Mouse (Mus musculus): Measurements from ENCODE around the gene Cma1. TPM values are rescaled to one million over a fixed set of nuclear protein-coding genes. Genes with fewer than 3 reads are reported as not detected.
"Not testable (repeated sequence)": the region's sequence is repeated elsewhere in the genome, so short reads cannot be mapped to it uniquely, and the experiment has no call there.

The Cma1 gene
- total RNA-seq (2022): 1 to 10 TPM in 3 of 4 experiments, under 1 TPM in 1; 0.99 to 3.0 (median 1.8) TPM

DNA sequence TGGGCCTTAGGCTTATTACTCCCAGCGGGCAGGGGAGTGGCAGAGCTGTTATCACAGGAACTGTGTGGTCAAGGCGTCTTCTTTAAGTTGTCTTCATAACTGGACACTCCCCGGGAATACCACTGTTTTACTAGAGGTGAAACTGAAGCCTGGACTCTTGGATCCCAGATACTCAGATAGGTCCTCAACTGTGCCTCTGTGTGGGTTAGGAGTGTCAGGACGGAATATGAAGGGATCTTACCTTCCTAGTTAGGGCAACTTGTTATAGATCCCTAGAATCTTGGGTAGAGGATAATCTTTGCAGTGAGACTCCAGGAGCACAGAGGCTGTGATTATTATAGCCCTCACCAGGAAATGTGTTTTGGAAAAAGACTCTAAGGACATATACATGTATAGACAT lies at the start of gene Cma1:
Gene Cma1, minus strand, starts transcription at position 101 of the 400 bp plus-strand sequence.
- no peak for DNase-seq

- DNase-seq: not testable (repeated sequence)
Observed at GRCm38 (mm10) chr14:55987464-55987863, 43.0 kb upstream of the Cma1 start.

DNA sequence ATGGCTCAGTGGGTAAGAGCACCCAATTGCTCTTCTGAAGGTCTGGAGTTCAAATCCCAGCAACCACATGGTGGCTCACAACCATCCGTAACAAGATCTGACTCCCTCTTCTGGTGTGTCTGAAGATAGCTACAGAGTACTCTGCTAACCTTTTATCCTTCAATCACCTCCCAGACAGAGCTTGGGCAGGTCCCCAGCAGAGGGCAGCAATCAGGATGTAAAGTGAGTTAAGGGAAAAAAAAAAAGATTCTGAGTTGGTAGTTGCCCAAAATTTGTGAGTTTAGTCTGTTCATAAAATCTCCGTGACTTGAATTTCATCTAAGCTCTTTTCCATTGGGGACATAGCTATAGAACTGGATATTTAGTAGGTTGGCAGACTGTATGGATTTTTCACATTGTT lies 19.4 kb upstream of the Cma1 start:
- not testable (repeated sequence) for DNase-seq

DNA sequence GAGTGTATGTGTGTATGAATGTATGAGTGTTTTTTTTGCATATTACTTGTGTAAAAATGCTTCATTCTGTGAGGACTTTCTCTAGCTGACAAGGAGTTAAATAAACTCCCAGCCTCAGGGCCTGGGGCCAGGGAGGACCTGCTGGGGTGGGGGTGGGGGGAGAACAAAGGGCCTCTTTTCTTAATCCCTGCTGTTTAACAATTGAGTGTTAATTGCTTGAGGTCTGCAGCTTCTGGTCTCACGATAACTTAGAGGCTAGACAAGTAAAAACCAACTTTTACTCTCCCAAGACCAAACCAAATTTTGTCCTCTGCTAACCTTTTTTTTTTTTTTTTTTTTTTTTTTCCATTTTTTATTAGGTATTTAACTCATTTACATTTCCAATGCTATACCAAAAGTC lies 18.8 kb upstream of the Cma1 start:
- DNase-seq: no peak

DNA sequence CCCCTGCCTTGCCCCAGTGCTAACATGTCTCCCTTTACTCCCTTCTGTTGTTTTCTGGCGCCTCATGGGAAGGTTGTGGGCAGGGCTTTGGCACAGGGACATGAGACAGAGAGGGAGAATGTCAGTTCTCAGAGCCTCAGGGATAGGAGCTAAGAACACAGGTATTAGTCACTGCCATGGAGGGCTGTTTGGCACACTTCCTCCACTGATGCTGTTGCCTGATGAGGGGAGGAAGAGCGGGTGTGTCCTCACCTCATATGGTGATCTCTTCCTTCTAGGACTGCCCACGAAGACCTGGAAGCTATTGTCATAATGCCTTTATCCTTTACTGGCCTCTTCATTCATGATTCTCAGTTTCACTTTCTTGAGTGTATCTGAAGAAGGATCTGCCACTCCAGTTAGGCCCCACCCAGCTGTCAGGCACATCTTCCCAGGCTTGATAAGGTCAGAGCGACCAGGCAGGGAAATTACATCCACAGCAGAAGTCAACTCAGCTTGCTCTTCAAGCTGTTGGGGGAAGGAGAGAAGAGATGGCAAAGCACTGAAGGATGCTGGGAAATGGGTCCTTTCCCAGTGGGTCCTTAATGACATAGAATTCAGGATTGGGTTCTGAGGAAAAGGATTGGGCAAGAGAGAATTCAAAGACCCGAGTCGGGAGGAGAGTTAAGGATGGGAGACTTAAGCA lies 6.0 kb upstream of the Cma1 start, which contains the start of gene Cma2:
Gene Cma2, plus strand, starts transcription at position 635 of the 685 bp plus-strand sequence.
- no peak for DNase-seq

DNA sequence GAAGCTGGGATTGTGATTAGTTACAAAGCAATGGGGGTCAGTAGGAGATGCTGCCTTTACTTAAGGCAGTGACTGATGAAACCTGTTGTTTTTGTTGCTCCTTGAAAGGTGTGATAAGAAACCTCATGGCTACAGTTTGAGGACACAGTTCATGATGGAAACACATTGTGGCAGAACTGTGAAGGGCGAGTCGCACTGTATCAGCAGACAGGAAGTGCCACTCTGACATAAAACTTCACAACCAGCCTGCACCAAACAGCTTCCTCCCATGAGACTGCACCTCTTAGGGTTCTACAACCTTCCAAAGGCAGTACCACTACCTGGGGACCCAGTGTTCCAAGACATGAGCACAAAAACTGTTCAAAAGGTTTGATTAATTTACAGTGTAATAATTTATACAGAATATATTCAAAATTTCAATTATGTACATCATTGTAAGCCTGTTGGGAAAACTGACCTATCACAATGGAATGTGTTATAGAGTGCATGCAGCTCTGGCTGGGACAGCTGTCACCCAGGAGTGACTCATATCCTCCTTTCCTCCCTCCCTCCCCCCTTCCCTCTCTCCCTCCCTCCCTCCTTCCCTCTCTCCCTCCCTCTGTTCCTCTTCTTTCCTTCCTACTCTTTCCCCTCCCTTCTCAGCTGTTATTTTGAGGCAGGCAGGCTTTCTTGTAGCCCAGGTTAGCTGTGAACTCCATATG lies 1.9 kb upstream of the Cma1 start:
- DNase-seq: no peak

- no peak for DNase-seq
Observed at GRCm38 (mm10) chr14:55943601-55944000, 874 bp downstream of the Cma1 start.

- DNase-seq: no peak
Observed at GRCm38 (mm10) chr14:55940070-55940800, 4.2 kb downstream of the Cma1 start.

DNA sequence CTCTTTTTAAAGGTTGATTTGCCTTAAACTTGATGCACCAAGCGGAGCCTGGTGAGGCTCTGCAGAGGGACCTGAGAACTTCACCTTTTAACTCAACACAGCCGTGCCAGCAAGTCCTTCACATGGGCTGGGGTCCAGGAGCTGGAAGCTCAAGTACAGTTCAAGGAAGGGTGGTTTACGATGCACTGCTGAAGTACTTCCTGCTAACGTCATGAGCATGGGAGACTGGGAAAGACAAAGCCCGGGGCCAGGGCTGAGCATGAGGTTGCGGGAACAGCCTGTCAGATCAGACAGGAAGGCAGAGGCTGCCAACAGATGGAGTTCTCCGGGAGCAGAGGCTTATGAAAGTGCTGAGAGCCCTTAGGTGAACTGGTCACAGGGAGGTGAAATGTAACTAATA lies 10.9 kb downstream of the Cma1 start:
- peak; percentile 2 for DNase-seq

DNA sequence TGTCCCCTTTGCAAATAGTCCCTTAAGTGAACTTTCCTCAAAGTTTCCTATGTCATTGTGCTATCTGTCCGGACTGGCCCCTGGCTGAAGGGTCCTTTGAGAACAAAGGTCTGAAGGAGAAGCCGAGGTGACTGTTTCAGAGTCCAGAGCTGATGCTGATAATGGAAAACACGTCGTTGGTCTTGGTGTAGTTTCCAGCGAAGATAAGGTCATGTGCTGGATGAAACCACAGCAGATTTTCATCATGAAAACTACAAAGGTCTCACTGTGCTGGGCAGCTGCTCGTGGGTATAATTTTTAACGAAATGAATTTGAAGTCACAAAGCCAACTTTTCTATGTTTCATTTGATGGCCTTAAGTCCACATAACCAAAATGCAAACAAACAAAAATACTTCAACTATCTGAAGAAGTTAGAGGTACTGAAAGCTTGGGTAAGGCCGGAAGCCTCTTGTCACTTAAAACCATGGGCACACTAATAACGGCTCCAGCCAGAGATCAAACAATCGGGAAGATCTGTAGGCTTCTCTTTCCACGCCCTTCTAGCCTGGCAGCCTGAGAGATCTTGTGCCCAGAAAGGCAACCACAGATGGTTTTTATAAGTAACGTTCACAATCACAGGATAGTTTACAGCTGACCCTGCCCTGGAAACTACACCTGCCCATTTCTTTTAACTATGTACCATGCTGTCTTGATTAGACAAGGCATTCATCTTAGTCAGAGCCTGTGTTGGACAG lies 15.0 kb downstream of the Cma1 start:
- DNase-seq: no peak

- no peak for DNase-seq
Observed at GRCm38 (mm10) chr14:55926847-55927246, 17.6 kb downstream of the Cma1 start.

DNA sequence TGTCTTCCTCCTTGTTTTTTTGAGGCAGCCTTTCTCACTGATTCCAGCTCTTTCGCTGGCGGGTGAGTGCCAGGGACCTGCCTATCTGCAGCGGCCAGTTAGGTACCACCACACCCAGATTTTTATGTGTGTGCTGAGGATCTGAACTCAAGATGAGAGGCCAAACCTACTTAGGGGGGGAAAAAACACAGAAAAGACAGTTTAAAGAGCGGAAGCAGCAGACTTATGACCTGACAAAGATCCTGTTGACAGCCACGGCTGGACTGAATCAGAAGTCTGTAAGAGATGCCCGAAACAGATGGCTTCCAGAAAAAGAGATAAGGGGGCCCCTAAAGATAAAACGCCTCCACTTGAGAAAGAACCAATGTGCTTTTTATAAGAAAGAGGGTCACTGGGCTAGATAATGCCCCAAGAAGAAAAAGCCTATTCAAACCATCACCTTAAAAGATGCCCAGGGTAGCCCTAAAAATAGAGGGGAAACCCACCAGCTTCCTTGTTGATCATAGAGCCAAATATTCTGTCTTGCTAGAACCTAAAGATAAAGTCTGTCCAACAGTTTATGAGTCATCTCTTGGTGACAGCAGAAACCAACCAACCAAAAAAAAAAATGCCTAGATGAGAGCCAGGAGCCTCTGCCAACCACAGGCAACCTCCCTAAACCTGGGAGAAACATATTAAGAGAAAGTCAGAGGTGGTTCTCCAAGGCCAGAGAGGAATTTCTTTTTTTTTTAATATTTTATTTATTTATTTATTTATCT lies 21.8 kb downstream of the Cma1 start:
- DNase-seq: no peak

GRCm38 (mm10) chr14:55918240-55919082 lies 26.0 kb downstream of the Cma1 start:
- peak; percentile 38 for DNase-seq

DNA sequence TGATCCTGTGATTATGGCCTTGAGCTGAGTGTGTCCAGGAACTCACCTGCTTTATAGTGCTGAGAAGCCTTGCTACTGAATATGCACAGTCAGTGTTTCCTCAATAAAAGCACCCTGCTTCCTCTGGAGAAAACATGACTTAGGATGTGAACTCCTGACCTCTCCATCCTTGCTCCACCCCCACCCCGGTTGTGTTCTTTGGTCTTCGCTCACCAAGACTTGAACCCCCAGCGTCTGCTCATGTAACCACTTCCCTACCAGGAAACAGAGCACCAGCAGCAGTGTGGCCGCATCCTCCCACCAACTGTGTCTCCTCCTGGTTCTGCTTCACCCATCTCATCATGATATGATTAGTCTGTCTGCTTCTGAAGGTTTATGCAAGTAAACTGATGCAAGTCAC lies 31.1 kb downstream of the Cma1 start:
- DNase-seq: no peak

DNA sequence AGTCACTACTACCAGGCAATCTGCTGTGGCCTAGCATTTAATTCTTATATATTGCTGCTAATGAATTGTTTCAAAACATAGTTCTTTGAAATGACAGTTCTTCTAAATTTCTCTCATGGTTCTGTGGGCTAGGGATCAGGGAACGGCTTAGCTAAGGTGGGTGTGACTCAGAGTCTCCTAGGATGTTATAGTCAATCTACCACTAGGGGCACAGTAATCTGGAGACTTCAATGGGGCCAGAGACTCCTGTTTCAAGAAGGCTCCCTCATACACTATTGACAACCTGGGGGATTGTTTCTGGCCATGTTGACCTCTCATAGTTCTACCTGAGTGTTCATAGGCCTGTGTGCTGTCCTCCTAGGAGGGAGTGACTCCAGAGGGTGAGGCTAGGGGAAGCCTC lies 39.0 kb downstream of the Cma1 start:
- no peak for DNase-seq

DNA sequence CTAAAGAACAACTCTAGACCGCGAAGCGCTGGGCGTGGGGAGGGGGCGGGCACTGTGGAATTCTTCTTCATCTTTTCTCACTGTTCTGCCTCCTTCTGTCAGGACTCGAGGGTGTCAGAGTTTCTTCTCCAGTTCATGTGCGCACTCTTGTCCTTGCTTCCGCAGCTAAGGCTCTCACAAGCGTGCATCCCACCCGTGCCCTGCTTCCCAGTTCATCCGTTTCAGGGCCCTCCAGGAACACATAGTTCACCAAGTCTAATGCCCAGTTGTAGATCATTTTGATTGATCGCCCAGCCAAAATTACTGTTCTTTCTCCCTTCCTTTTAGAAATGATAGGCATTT lies 44.1 kb downstream of the Cma1 start:
- DNase-seq: no peak

DNA sequence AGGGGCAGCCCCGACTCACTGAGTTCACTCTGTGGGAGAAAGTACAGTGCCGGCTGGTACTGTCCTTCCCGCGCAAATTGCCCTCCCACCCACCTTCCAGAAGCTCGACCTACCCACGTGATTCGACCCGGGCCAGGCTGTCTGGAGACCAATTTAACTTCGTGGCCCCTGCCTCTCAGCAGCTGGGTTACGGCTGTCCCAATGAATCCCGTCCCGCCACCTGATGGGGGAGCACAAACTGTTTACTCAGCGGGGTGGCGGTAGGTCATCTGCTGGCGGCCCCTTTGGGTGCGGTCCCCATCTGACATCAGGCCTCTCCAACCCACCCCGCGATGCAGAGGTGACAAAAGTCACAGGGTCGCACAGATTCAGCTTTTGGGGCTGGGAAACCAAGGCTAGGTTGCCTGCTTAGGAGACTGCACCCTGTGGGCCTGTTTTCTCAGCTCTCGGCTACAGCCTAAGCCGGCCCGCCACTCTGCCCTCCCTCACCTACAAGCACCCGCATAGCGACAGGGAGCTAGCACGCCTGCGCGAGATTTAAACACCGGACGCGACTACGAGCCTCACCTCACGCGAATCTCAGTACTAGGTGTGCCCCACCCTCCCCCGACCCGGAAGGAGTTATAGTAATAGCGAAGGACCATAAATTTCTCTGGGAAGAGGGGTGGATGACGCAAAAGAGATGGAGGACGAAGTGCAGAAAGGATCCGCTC lies 44.6 kb downstream of the Cma1 start, which contains the start of gene Sdr39u1:
Gene Sdr39u1, minus strand, starts transcription at position 593 of the 713 bp plus-strand sequence.
- DNase-seq: peak; percentile 86

GRCm38 (mm10) chr14:55898947-55899346 lies 45.5 kb downstream of the Cma1 start:
- no peak for DNase-seq

DNA sequence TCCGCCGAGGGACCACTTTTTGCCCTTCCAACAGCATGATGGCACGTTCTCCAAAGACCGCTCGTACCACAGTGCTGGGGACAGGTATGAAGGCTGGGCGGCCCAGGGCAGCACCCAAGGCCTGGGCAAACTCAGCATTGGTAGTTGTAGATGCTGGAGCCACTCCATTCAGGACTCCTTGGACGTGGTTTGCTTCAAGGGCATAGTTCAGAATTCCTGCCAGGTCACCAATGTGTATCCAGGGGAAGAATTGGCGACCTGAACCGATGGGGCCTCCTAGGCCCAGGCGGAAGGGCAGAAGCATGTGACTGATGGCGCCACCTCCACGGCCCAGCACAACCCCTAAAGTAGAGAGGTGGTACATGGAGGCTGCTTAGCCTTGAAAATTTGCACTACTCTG lies 46.8 kb downstream of the Cma1 start:
- DNase-seq: no peak

All from adrenal gland, adult 8-10 months (tissue).